Mouse (Mus musculus) forebrain, embryonic 10.5 days (tissue): Measurements from ENCODE around the gene Tmem211. TPM values are rescaled to one million over a fixed set of nuclear protein-coding genes. Genes with fewer than 3 reads are reported as not detected.

Source experiments
- DNase-seq: peaks from one replicate; pipeline ENCODE4 v3.0.0-alpha.2; 2017; ENCODE audit warnings: low spot score; ENCODE audit errors: extremely low spot score
- H3K27ac ChIP-seq: fragments of 300-500 bp; sonication (generic); 2 replicates; pipeline ENCODE4 v1.5.1; 2016; ENCODE audit warnings: mild to moderate bottlenecking
- H3K27me3 ChIP-seq: fragments of 300-500 bp; sonication (generic); 2 replicates; pipeline ENCODE4 v1.6.1; 2016; ENCODE audit warnings: mild to moderate bottlenecking; ENCODE audit not compliant: poor library complexity, severe bottlenecking
- H3K36me3 ChIP-seq: fragments of 300-500 bp; sonication (generic); replicated peaks from 2 replicates; pipeline ENCODE4 v1.6.1; 2016; ENCODE audit warnings: mild to moderate bottlenecking, moderate library complexity
- H3K4me1 ChIP-seq: fragments of 300-500 bp; sonication (generic); 2 replicates; pipeline ENCODE4 v1.6.1; 2016
- H3K4me3 ChIP-seq: fragments of 300-500 bp; sonication (generic); 2 replicates; pipeline ENCODE4 v1.5.1; 2016; ENCODE audit warnings: mild to moderate bottlenecking, moderate library complexity
- H3K9me3 ChIP-seq: fragments of 300-500 bp; sonication (generic); 2 replicates; pipeline ENCODE4 v1.6.1; 2016; ENCODE audit warnings: mild to moderate bottlenecking, moderate library complexity
- WGBS: fragments of 180-500 bp; shearing (Covaris S2); methylation state at CpG from one replicate; pipeline ENCODE4 v1.1.7; 2016; 5-methylcytosine and 5-hydroxymethylcytosine counted together
- polyA plus RNA-seq: library from polyadenylated mRNA; unstranded; fragments of >200 nt; fragmentation: Nextera tagmentation; extraction: Ambion mirVana; gene quantifications from 2 replicates; pipeline ENCODE4 v1.2.1, GENCODE M21; 2016

The Tmem211 gene
- polyA plus RNA-seq, 1 experiment from 2014 or later: 0.67 TPM

- 0 out of 2 replicates have a peak overlapping the region, but pooled peaks have one; percentile 15 for H3K27ac ChIP-seq
- H3K4me3 ChIP-seq: no peak overlapping the region
- H3K36me3 ChIP-seq: no peaks in the 10 kb centered on the region
- peaks cover 9% of the 10 kb centered on the region for H3K27me3 ChIP-seq
- 85% methylated on average over 14 of the region's 14 CpGs for WGBS
- H3K4me1 ChIP-seq: peaks cover 49% of the 10 kb centered on the region
- no peaks in the 10 kb centered on the region for H3K9me3 ChIP-seq
- DNase-seq: no peak
Measured at GRCm38 (mm10) chr5:113216328-113216960, 10.3 kb upstream of the Tmem211 start.

GRCm38 (mm10) chr5:113217076-113217475 lies 9.6 kb upstream of the Tmem211 start:
- H3K4me1 ChIP-seq: peaks cover 47% of the 10 kb centered on the region
- WGBS: 90% methylated on average over 12 of the region's 12 CpGs
- DNase-seq: no peak

GRCm38 (mm10) chr5:113218617-113219235 lies 8.0 kb upstream of the Tmem211 start:
- 84% methylated on average over 17 of the region's 17 CpGs for WGBS
- Histone ChIP-seq H3K4me3 (no peak overlapping the region), H3K27me3 (peaks cover 9% of the 10 kb centered on the region), H3K27ac (no peak overlapping the region), H3K36me3 (no peaks in the 10 kb centered on the region), H3K9me3 (no peaks in the 10 kb centered on the region), H3K4me1 (peaks cover 41% of the 10 kb centered on the region)
- no peak for DNase-seq

More at GRCm38 (mm10) chr5:113217076-113217475, 9.6 kb upstream of the Tmem211 start:
- Histone ChIP-seq H3K4me3 (no peak overlapping the region), H3K36me3 (no peaks in the 10 kb centered on the region), H3K9me3 (no peaks in the 10 kb centered on the region), H3K27ac (no peak overlapping the region), H3K27me3 (peaks cover 9% of the 10 kb centered on the region)

- DNase-seq: no peak
- H3K4me1 ChIP-seq: peaks cover 47% of the 10 kb centered on the region
- H3K9me3 ChIP-seq: no peaks in the 10 kb centered on the region
- no peak overlapping the region for H3K27ac ChIP-seq
- peak overlapping the region; percentile 79; the same call in 1 of the 2 replicates for H3K4me3 ChIP-seq
- no peaks in the 10 kb centered on the region for H3K36me3 ChIP-seq
- WGBS: 85% methylated on average over 6 of the region's 6 CpGs
- peaks cover 9% of the 10 kb centered on the region for H3K27me3 ChIP-seq
Measured at GRCm38 (mm10) chr5:113219450-113219849, 7.3 kb upstream of the Tmem211 start.

GRCm38 (mm10) chr5:113219876-113220275 lies 6.8 kb upstream of the Tmem211 start:
- no peak for DNase-seq
- Histone ChIP-seq H3K27ac (peak overlapping the region; percentile 90; the same call in 1 of the 2 replicates), H3K36me3 (no peaks in the 10 kb centered on the region), H3K4me3 (peak overlapping the region; percentile 79), H3K27me3 (peaks cover 9% of the 10 kb centered on the region), H3K9me3 (no peaks in the 10 kb centered on the region), H3K4me1 (peaks cover 50% of the 10 kb centered on the region)
- 63% methylated on average over 7 of the region's 7 CpGs for WGBS

- Histone ChIP-seq H3K4me3 (peak overlapping the region; percentile 79), H3K27ac (peak overlapping the region; percentile 90), H3K27me3 (peaks cover 9% of the 10 kb centered on the region), H3K9me3 (no peaks in the 10 kb centered on the region), H3K36me3 (no peaks in the 10 kb centered on the region), H3K4me1 (peaks cover 56% of the 10 kb centered on the region)
- 2% methylated on average over 62 of the region's 64 CpGs for WGBS
- peak; percentile 60 for DNase-seq
Measured at GRCm38 (mm10) chr5:113220383-113221146, 6.1 kb upstream of the Tmem211 start.

GRCm38 (mm10) chr5:113221147-113221865 lies 5.4 kb upstream of the Tmem211 start, which contains the start of gene 2900026A02Rik:
Gene 2900026A02Rik, minus strand, starts transcription at chr5:113221236.
- Histone ChIP-seq H3K4me3 (peak within 1 kb of the TSS; percentile 79), H3K36me3 (no peaks in the 10 kb centered on the region), H3K27ac (peak within 1 kb of the TSS; percentile 90), H3K27me3 (peaks cover 9% of the 10 kb centered on the region), H3K4me1 (peaks cover 63% of the 10 kb centered on the region), H3K9me3 (no peaks in the 10 kb centered on the region)
- peak; percentile 63 for DNase-seq
- WGBS: 8% methylated on average over 58 of the region's 62 CpGs

- Histone ChIP-seq H3K27ac (peak overlapping the region; percentile 83), H3K9me3 (no peaks in the 10 kb centered on the region)
- 69% methylated on average over 4 of the region's 4 CpGs for WGBS
Measured at GRCm38 (mm10) chr5:113223888-113224287, 2.8 kb upstream of the Tmem211 start.

GRCm38 (mm10) chr5:113225271-113225670 lies 1.4 kb upstream of the Tmem211 start:
- WGBS: 22% methylated on average over 10 of the region's 10 CpGs
- Histone ChIP-seq H3K27me3 (0 out of 2 replicates have a peak, but pooled peaks cover 1% of the 10 kb centered on the region), H3K9me3 (no peaks in the 10 kb centered on the region), H3K27ac (peak overlapping the region; percentile 83), H3K4me1 (peaks cover 40% of the 10 kb centered on the region), H3K4me3 (peak overlapping the region; percentile 44), H3K36me3 (no peaks in the 10 kb centered on the region)
- DNase-seq: peak; percentile 63

More at GRCm38 (mm10) chr5:113223888-113224287, 2.8 kb upstream of the Tmem211 start:
- no peak for DNase-seq
- H3K36me3 ChIP-seq: no peaks in the 10 kb centered on the region
- peaks cover 9% of the 10 kb centered on the region for H3K27me3 ChIP-seq
- peaks cover 53% of the 10 kb centered on the region for H3K4me1 ChIP-seq
- no peak overlapping the region for H3K4me3 ChIP-seq

- peak; percentile 56 for DNase-seq
- Histone ChIP-seq H3K27me3 (no peaks in the 10 kb centered on the region), H3K27ac (peak overlapping the region; percentile 83), H3K4me3 (peak overlapping the region; percentile 44), H3K9me3 (no peaks in the 10 kb centered on the region), H3K4me1 (peaks cover 34% of the 10 kb centered on the region), H3K36me3 (no peaks in the 10 kb centered on the region)
- 16% methylated on average over 25 of the region's 25 CpGs for WGBS
Measured at GRCm38 (mm10) chr5:113225686-113226435, 848 bp upstream of the Tmem211 start.

GRCm38 (mm10) chr5:113230196-113230595 lies 3.5 kb downstream of the Tmem211 start:
- H3K27ac ChIP-seq: no peak overlapping the region
- WGBS: 80% methylated on average over 5 of the region's 5 CpGs

More at GRCm38 (mm10) chr5:113230196-113230595, 3.5 kb downstream of the Tmem211 start:
- Histone ChIP-seq H3K36me3 (no peaks in the 10 kb centered on the region), H3K9me3 (no peaks in the 10 kb centered on the region), H3K4me3 (no peak overlapping the region), H3K4me1 (peaks cover 22% of the 10 kb centered on the region), H3K27me3 (no peaks in the 10 kb centered on the region)
- DNase-seq: no peak
